Mouse (Mus musculus): ENCODE results near the gene Set. TPM values are rescaled to one million over a fixed set of nuclear protein-coding genes. Genes with fewer than 3 reads are reported as not detected.

Gene Set
- total RNA-seq, 2 experiments from 2014 or later, result 75.4 to 90.4 TPM

Other genes starting within 250 kb of the Set start
- gene Urm1, start 237.3 kb upstream of the Set start, total RNA-seq (2021), result 10 to 100 TPM; 21.1 to 21.9 TPM
- gene Cercam, start 188.2 kb upstream of the Set start, total RNA-seq (2021), result 10 to 100 TPM; 17.7 TPM
- gene Odf2, start 168.2 kb upstream of the Set start, total RNA-seq (2021), result 10 to 100 TPM; 15.1 to 16.1 TPM
- 10 to 100 TPM; 17.5 to 20.2 TPM for gene Gle1, start 122.0 kb upstream of the Set start, total RNA-seq (2021)
- 10 to 100 TPM; 90.6 to 96.0 TPM for gene Sptan1, start 91.8 kb upstream of the Set start, total RNA-seq (2021)
- 1 to 10 TPM; 3.2 to 3.3 TPM for gene Wdr34, start 8.5 kb upstream of the Set start, total RNA-seq (2021)
- 1 to 10 TPM; 5.9 to 6.4 TPM for gene Pkn3, start 20.3 kb downstream of the Set start, total RNA-seq (2021)
- 1 to 10 TPM; 3.5 to 4.0 TPM for gene Zdhhc12, start 36.3 kb downstream of the Set start, total RNA-seq (2021)
- 10 to 100 TPM; 17.7 to 20.6 TPM for gene Zer1, start 67.2 kb downstream of the Set start, total RNA-seq (2021)
- gene Tbc1d13, start 76.4 kb downstream of the Set start, total RNA-seq (2021), result 10 to 100 TPM; 12.0 to 13.7 TPM
- gene Endog, start 114.1 kb downstream of the Set start, total RNA-seq (2021), result 10 to 100 TPM; 44.4 to 49.4 TPM
- 1 to 10 TPM; 5.9 to 6.1 TPM for gene Spout1, start 121.1 kb downstream of the Set start, total RNA-seq (2021)
- 10 to 100 TPM; 20.4 to 23.4 TPM for gene Kyat1, start 148.5 kb downstream of the Set start, total RNA-seq (2021)
- gene Lrrc8a, start 180.3 kb downstream of the Set start, total RNA-seq (2021), result 10 to 100 TPM; 19.3 to 30.1 TPM
- gene Gm28035, start 183.2 kb downstream of the Set start, total RNA-seq (2021), result 1 to 10 TPM in 1 of 2 experiments, under 1 TPM in 1; 0.59 to 1.7 TPM
- 10 to 100 TPM; 11.0 to 14.3 TPM for gene Phyhd1, start 208.8 kb downstream of the Set start, total RNA-seq (2021)
- under 1 TPM in 1 of 2 experiments, not detected in 1; 0.90 TPM for gene Gm28038, start 223.7 kb downstream of the Set start, total RNA-seq (2021)
- 10 to 100 TPM; 18.8 to 18.9 TPM for gene Dolk, start 229.0 kb downstream of the Set start, total RNA-seq (2021)
- 10 to 100 TPM; 10.5 to 13.1 TPM for gene Nup188, start 229.0 kb downstream of the Set start, total RNA-seq (2021)